ENCODE assay signal across 8 mouse cellular contexts in the genomic region with DNA sequence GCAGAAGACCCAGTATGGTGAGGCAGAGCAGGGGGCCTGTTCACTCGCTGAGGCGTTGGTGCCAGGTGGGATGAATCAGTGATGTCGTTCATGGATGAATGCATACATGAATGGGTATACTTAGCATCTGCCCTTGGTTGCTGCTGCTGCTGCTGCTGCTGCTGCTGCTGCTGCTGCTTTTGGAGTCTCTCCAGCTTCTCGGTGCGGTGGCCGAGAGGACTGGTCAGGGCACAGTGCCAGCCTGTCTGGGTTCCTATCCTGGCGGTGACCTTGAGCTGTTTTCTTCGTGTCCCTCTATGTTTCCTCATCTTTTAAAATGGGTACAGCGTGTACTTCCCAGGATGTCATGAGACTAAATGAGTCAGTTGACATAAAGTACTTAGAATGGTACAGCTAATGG. TPM values are rescaled to one million over a fixed set of nuclear protein-coding genes. Genes with fewer than 3 reads are reported as not detected.
A peak's percentile ranks its signal among the peaks of the same experiment; 100 is the strongest.
DNase-seq lines count a peak whose midpoint lies in the region; ATAC-seq and TF ChIP-seq lines count a peak whose summit lies in the region.

No protein-coding gene starts in this region.

- ATAC-seq in liver, embryonic 11.5 days (replicated peaks; ENCODE audit: low FRiP score): no peak
- no peak for ATAC-seq in stomach, embryonic 16.5 days (ENCODE audit: insufficient read depth, low FRiP score)

- peaks cover 39% of the 10 kb centered on the region for H3K4me1 ChIP-seq in liver, adult 2 months (ENCODE audit: control insufficient read depth, insufficient read depth, low read length)
- H3K4me1 ChIP-seq in liver, embryonic 11.5 days (replicated peaks; ENCODE audit: control insufficient read depth, insufficient read depth, low read length): peaks cover 88% of the 10 kb centered on the region
- peaks cover 88% of the 10 kb centered on the region for H3K4me1 ChIP-seq in bone marrow macrophage, adult 2 months (ENCODE audit: control insufficient read depth, insufficient read depth, low read length)
- peaks cover 87% of the 10 kb centered on the region for H3K4me1 ChIP-seq in stomach, embryonic 16.5 days (ENCODE audit: control insufficient read depth, insufficient read depth, low read length)

- no peak overlapping the region for H3K4me3 ChIP-seq in liver, adult 2 months (ENCODE audit: insufficient read depth, low read depth, low read length)
- H3K4me3 ChIP-seq in liver, embryonic 11.5 days (ENCODE audit: low read depth, low read length): no peak overlapping the region
- no peak overlapping the region for H3K4me3 ChIP-seq in bone marrow macrophage, adult 2 months (ENCODE audit: insufficient read depth, low read length)
- H3K4me3 ChIP-seq in stomach, embryonic 16.5 days (replicated peaks; ENCODE audit: low read length): no peak overlapping the region

- H3K9ac ChIP-seq in liver, adult 2 months (ENCODE audit: low read depth, low read length): 0 out of 2 replicates have a peak overlapping the region, but pooled peaks have one; percentile 3
- no peak overlapping the region for H3K9ac ChIP-seq in liver, embryonic 11.5 days (ENCODE audit: low read depth, low read length)
- no peak overlapping the region for H3K9ac ChIP-seq in stomach, embryonic 16.5 days (ENCODE audit: low read length)

- no peaks in the 10 kb centered on the region for H3K9me3 ChIP-seq in liver, embryonic 11.5 days (ENCODE audit: control insufficient read depth, low read length)
- H3K9me3 ChIP-seq in stomach, embryonic 16.5 days (replicated peaks; ENCODE audit: control insufficient read depth, low read length): no peaks in the 10 kb centered on the region

- 0 out of 2 replicates have a peak, but pooled peaks have one; percentile 10 for TF ChIP-seq CTCF in liver, adult 2 months (IDR thresholded peaks at IDR 0.05; ENCODE audit: low read depth, low read length)
- no peak for TF ChIP-seq CTCF in bone marrow macrophage, adult 2 months (IDR thresholded peaks at IDR 0.05; ENCODE audit: low read depth, low read length)

- H3K36me3 ChIP-seq in liver, adult 2 months (ENCODE audit: control insufficient read depth, insufficient read depth, low read length): no peaks in the 10 kb centered on the region
- no peaks in the 10 kb centered on the region for H3K36me3 ChIP-seq in liver, embryonic 11.5 days (ENCODE audit: control insufficient read depth, insufficient read depth, low read length)
- H3K36me3 ChIP-seq in stomach, embryonic 16.5 days (ENCODE audit: control insufficient read depth, insufficient read depth, low read length): 0 out of 2 replicates have a peak, but pooled peaks cover 3% of the 10 kb centered on the region

- H3K79me2 ChIP-seq in liver, adult 2 months (ENCODE audit: control insufficient read depth, insufficient read depth, low read length): peaks cover 37% of the 10 kb centered on the region; the same call in 1 of the 2 replicates

- no peaks in the 10 kb centered on the region for H3K27me3 ChIP-seq in liver, adult 2 months (ENCODE audit: control insufficient read depth, insufficient read depth, low read length)
- no peaks in the 10 kb centered on the region for H3K27me3 ChIP-seq in liver, embryonic 11.5 days (replicated peaks; ENCODE audit: control insufficient read depth, insufficient read depth, low read length)
- H3K27me3 ChIP-seq in stomach, embryonic 16.5 days (ENCODE audit: control insufficient read depth, insufficient read depth, low read length): no peaks in the 10 kb centered on the region

- TF ChIP-seq POLR2A in liver, adult 2 months (IDR thresholded peaks at IDR 0.05; ENCODE audit: extremely low read depth, insufficient read depth, low read length): no peak
- no peak for TF ChIP-seq POLR2A in bone marrow macrophage, adult 2 months (IDR thresholded peaks at IDR 0.05; ENCODE audit: borderline replicate concordance, low read depth, low read length)

- H3K27ac ChIP-seq in liver, adult 2 months (replicated peaks; ENCODE audit: insufficient read depth, low read depth, low read length): no peak overlapping the region; the same call in 1 of the 2 replicates
- no peak overlapping the region for H3K27ac ChIP-seq in liver, embryonic 11.5 days (ENCODE audit: low read depth, low read length)
- H3K27ac ChIP-seq in bone marrow macrophage, adult 2 months (ENCODE audit: insufficient read depth, low read depth, low read length): peak overlapping the region; percentile 94
- H3K27ac ChIP-seq in stomach, embryonic 16.5 days (ENCODE audit: low read length): peak overlapping the region; percentile 80; the same call in 1 of the 2 replicates

- H3K4me2 ChIP-seq in liver, embryonic 11.5 days: no peak overlapping the region
- no peak overlapping the region for H3K4me2 ChIP-seq in stomach, embryonic 16.5 days (ENCODE audit: low read depth, low read length)

- 29% methylated on average over 9 of the region's 9 CpGs for WGBS in liver, adult 2 months
- 82% methylated on average over 9 of the region's 9 CpGs for WGBS in liver, embryonic 11.5 days
- WGBS in stomach, embryonic 16.5 days: 57% methylated on average over 9 of the region's 9 CpGs

- DNase-seq in liver, adult 2 months (ENCODE audit: extremely low read depth, low read depth, low spot score): peak; percentile 71
- DNase-seq in liver, embryonic 11.5 days (ENCODE audit: low spot score): no peak
- DNase-seq in Muller cell, postnatal 12 days (ENCODE audit: inconsistent ontology term): peak; percentile 60
- peak; percentile 85 for DNase-seq in kidney, postnatal 14 days
- no peak for DNase-seq in spleen, adult 12 weeks (ENCODE audit: low spot score)
- DNase-seq in spleen, adult 18-20 months: no peak

RNA-seq across cellular contexts. Expression of a gene that starts 56.9 kb away (rescaled TPM):
- total RNA-seq in liver, adult 2 months (2014; rRNA removed): 5.3 and 10.1 TPM in 2 replicates
- 10.2 and 11.0 TPM in 2 replicates for polyA plus RNA-seq in liver, adult 2 months (2012; rRNA removed)
- polyA plus RNA-seq in liver, embryonic 11.5 days (2014; fragmentation: Nextera tagmentation; extraction: Ambion mirVana): 27.5 and 31.0 TPM in 2 replicates
- polyA plus RNA-seq in bone marrow macrophage, adult 2 months (2012; ENCODE audit: insufficient read depth, insufficient read length, missing spikeins): 78.1 and 99.2 TPM in 2 replicates
- 24.0 and 26.3 TPM in 2 replicates for polyA plus RNA-seq in stomach, embryonic 16.5 days (2015; fragmentation: Nextera tagmentation; extraction: Ambion mirVana)

Comparison
In these comparisons a context has a peak if more than half of its experiments do, and no peak if none do; other contexts are left out.
1. DNase-seq: peak in liver, adult 2 months (single experiment), Muller cell, postnatal 12 days (single experiment) and kidney, postnatal 14 days (single experiment); none in liver, embryonic 11.5 days (single experiment), spleen, adult 12 weeks (single experiment) and spleen, adult 18-20 months (0 of 2).
2. H3K27ac ChIP-seq: peak in bone marrow macrophage, adult 2 months (single experiment) and stomach, embryonic 16.5 days (single experiment); none in liver, adult 2 months (single experiment) and liver, embryonic 11.5 days (single experiment).